Mouse (Mus musculus): Measurements from ENCODE around the gene Lrrc74b. TPM values are rescaled to one million over a fixed set of nuclear protein-coding genes. Genes with fewer than 3 reads are reported as not detected.
"Not testable (repeated sequence)": the region's sequence is repeated elsewhere in the genome, so short reads cannot be mapped to it uniquely, and the experiment has no call there.

The Lrrc74b gene
- polyA plus RNA-seq, 1 experiment = not detected

- Histone ChIP-seq H3K4me3 (ENCODE audit: insufficient read depth, low read depth, low read length) (no peak overlapping the region), H3K27ac (ENCODE audit: insufficient read depth, low read depth, low read length) (no peak overlapping the region), H3K4me1 (ENCODE audit: control insufficient read depth, insufficient read depth, low read length) (peaks cover 8% of the 10 kb centered on the region)
- TF ChIP-seq CTCF (IDR thresholded peaks at IDR 0.05; ENCODE audit: insufficient read depth, low read depth, low read length) (no peak), POLR2A (IDR thresholded peaks at IDR 0.05; ENCODE audit: insufficient read depth, low read depth, low read length) (no peak)
- 95% methylated on average over 4 of the region's 4 CpGs for WGBS
Measured at GRCm38 (mm10) chr16:17511431-17511830, 49.6 kb downstream of the Lrrc74b start.

- no peak for TF ChIP-seq POLR2A (IDR thresholded peaks at IDR 0.05; ENCODE audit: insufficient read depth, low read depth, low read length)
- no peak for TF ChIP-seq CTCF (IDR thresholded peaks at IDR 0.05; ENCODE audit: insufficient read depth, low read depth, low read length)
- Histone ChIP-seq H3K4me3 (ENCODE audit: insufficient read depth, low read depth, low read length) (no peak overlapping the region), H3K4me1 (ENCODE audit: control insufficient read depth, insufficient read depth, low read length) (peaks cover 8% of the 10 kb centered on the region), H3K27ac (ENCODE audit: insufficient read depth, low read depth, low read length) (no peak overlapping the region)
- WGBS = 80% methylated on average over 2 of the region's 2 CpGs
Measured at GRCm38 (mm10) chr16:17510686-17511085, 50.4 kb downstream of the Lrrc74b start.

GRCm38 (mm10) chr16:17510143-17510542 lies 50.9 kb downstream of the Lrrc74b start:
- Histone ChIP-seq H3K4me1 (ENCODE audit: control insufficient read depth, insufficient read depth, low read length) (peaks cover 8% of the 10 kb centered on the region), H3K4me3 (ENCODE audit: insufficient read depth, low read depth, low read length) (no peak overlapping the region), H3K27ac (ENCODE audit: insufficient read depth, low read depth, low read length) (no peak overlapping the region)
- no peak for TF ChIP-seq CTCF (IDR thresholded peaks at IDR 0.05; ENCODE audit: insufficient read depth, low read depth, low read length)
- TF ChIP-seq POLR2A (IDR thresholded peaks at IDR 0.05; ENCODE audit: insufficient read depth, low read depth, low read length) = no peak
- WGBS = 98% methylated on average over 2 of the region's 2 CpGs

- TF ChIP-seq CTCF (IDR thresholded peaks at IDR 0.05; ENCODE audit: insufficient read depth, low read depth, low read length) (no peak), POLR2A (IDR thresholded peaks at IDR 0.05; ENCODE audit: insufficient read depth, low read depth, low read length) (no peak)
- WGBS = 2% methylated on average over 9 of the region's 9 CpGs
- H3K27ac ChIP-seq (ENCODE audit: insufficient read depth, low read depth, low read length) = peak overlapping the region; percentile 84; the same call in 1 of the 2 replicates
- peak overlapping the region; percentile 83 for H3K4me3 ChIP-seq (ENCODE audit: insufficient read depth, low read depth, low read length)
- H3K4me1 ChIP-seq (ENCODE audit: control insufficient read depth, insufficient read depth, low read length) = peaks cover 8% of the 10 kb centered on the region
Measured at GRCm38 (mm10) chr16:17509240-17509597, 51.8 kb downstream of the Lrrc74b start.

GRCm38 (mm10) chr16:17508546-17509239 lies 52.4 kb downstream of the Lrrc74b start, which contains the start of gene Lztr1:
Lztr1 (plus strand) TSS chr16:17508688.
- WGBS = under 1% methylated on average over 50 of the region's 50 CpGs
- H3K4me1 ChIP-seq (ENCODE audit: control insufficient read depth, insufficient read depth, low read length) = peaks cover 8% of the 10 kb centered on the region
- H3K27ac ChIP-seq (ENCODE audit: insufficient read depth, low read depth, low read length) = peak within 1 kb of the TSS; percentile 84
- H3K4me3 ChIP-seq (ENCODE audit: insufficient read depth, low read depth, low read length) = peak within 1 kb of the TSS; percentile 83
- peak; percentile 82 for TF ChIP-seq POLR2A (IDR thresholded peaks at IDR 0.05; ENCODE audit: insufficient read depth, low read depth, low read length)
- no peak for TF ChIP-seq CTCF (IDR thresholded peaks at IDR 0.05; ENCODE audit: insufficient read depth, low read depth, low read length)

GRCm38 (mm10) chr16:17508031-17508430 lies 53.0 kb downstream of the Lrrc74b start:
- 12% methylated on average over 3 of the region's 3 CpGs for WGBS
- peak overlapping the region; percentile 83 for H3K4me3 ChIP-seq (ENCODE audit: insufficient read depth, low read depth, low read length)
- H3K27ac ChIP-seq (ENCODE audit: insufficient read depth, low read depth, low read length) = peak overlapping the region; percentile 84; the same call in 1 of the 2 replicates
- not testable (repeated sequence) for H3K4me1 ChIP-seq (ENCODE audit: control insufficient read depth, insufficient read depth, low read length)

- H3K27ac ChIP-seq (ENCODE audit: insufficient read depth, low read depth, low read length) = no peak overlapping the region
- 81% methylated on average over 5 of the region's 5 CpGs for WGBS
- no peak for TF ChIP-seq CTCF (IDR thresholded peaks at IDR 0.05; ENCODE audit: insufficient read depth, low read depth, low read length)
- no peak for TF ChIP-seq POLR2A (IDR thresholded peaks at IDR 0.05; ENCODE audit: insufficient read depth, low read depth, low read length)
- H3K4me1 ChIP-seq (ENCODE audit: control insufficient read depth, insufficient read depth, low read length) = peaks cover 14% of the 10 kb centered on the region
- H3K4me3 ChIP-seq (ENCODE audit: insufficient read depth, low read depth, low read length) = no peak overlapping the region
Measured at GRCm38 (mm10) chr16:17507018-17507552, 54.0 kb downstream of the Lrrc74b start.

GRCm38 (mm10) chr16:17502681-17503080 lies 58.4 kb downstream of the Lrrc74b start:
- Histone ChIP-seq H3K4me3 (ENCODE audit: insufficient read depth, low read depth, low read length) (no peak overlapping the region), H3K4me1 (ENCODE audit: control insufficient read depth, insufficient read depth, low read length) (peaks cover 18% of the 10 kb centered on the region), H3K27ac (ENCODE audit: insufficient read depth, low read depth, low read length) (no peak overlapping the region)
- WGBS = 64% methylated on average over 4 of the region's 4 CpGs
- TF ChIP-seq CTCF (IDR thresholded peaks at IDR 0.05; ENCODE audit: insufficient read depth, low read depth, low read length) (no peak), POLR2A (IDR thresholded peaks at IDR 0.05; ENCODE audit: insufficient read depth, low read depth, low read length) (no peak)

GRCm38 (mm10) chr16:17499249-17499883 lies 61.7 kb downstream of the Lrrc74b start:
- WGBS = 29% methylated on average over 10 of the region's 10 CpGs
- Histone ChIP-seq H3K4me1 (ENCODE audit: control insufficient read depth, insufficient read depth, low read length) (peaks cover 29% of the 10 kb centered on the region), H3K4me3 (ENCODE audit: insufficient read depth, low read depth, low read length) (no peak overlapping the region), H3K27ac (ENCODE audit: insufficient read depth, low read depth, low read length) (no peak overlapping the region)
- TF ChIP-seq POLR2A (IDR thresholded peaks at IDR 0.05; ENCODE audit: insufficient read depth, low read depth, low read length) = no peak
- TF ChIP-seq CTCF (IDR thresholded peaks at IDR 0.05; ENCODE audit: insufficient read depth, low read depth, low read length) = no peak
